Mouse (Mus musculus): ENCODE data around the gene Vsig10l.

GRCm38 (mm10) chr7:43434676-43435075 lies 28.3 kb upstream of the Vsig10l start:
- TF ChIP-seq CTCF (IDR thresholded peaks at IDR 0.05; ENCODE audit: control insufficient read depth, insufficient read depth, insufficient read length) (no peak), MYOG (IDR thresholded peaks at IDR 0.05; ENCODE audit: control insufficient read depth, extremely low read depth, insufficient read length) (no peak), MAX (IDR thresholded peaks at IDR 0.05) (no peak), MYOD1 (IDR thresholded peaks at IDR 0.05; ENCODE audit: control insufficient read depth, insufficient read length, low read depth) (no peak), FOSL1 (IDR thresholded peaks at IDR 0.05; ENCODE audit: insufficient read depth, low read length, poor library complexity, severe bottlenecking) (no peak), CEBPB (IDR thresholded peaks at IDR 0.05; ENCODE audit: low read depth) (no peak), USF1 (IDR thresholded peaks at IDR 0.05; ENCODE audit: low read depth) (no peak)

All from C2C12 (cell line).